Mouse (Mus musculus) liver, embryonic 14.5 days (tissue): ENCODE results near the gene Mrpl39.

Experiments
- CTCF ChIP-seq: IDR thresholded peaks from 2 replicates; pipeline ENCODE4 v1.5.1; 2016; ENCODE audit warnings: antibody characterized with exemption, low read depth, control low read depth
- EP300 ChIP-seq: IDR thresholded peaks from 2 replicates; pipeline ENCODE4 v1.6.1; 2016; ENCODE audit warnings: antibody characterized with exemption, low read depth

DNA sequence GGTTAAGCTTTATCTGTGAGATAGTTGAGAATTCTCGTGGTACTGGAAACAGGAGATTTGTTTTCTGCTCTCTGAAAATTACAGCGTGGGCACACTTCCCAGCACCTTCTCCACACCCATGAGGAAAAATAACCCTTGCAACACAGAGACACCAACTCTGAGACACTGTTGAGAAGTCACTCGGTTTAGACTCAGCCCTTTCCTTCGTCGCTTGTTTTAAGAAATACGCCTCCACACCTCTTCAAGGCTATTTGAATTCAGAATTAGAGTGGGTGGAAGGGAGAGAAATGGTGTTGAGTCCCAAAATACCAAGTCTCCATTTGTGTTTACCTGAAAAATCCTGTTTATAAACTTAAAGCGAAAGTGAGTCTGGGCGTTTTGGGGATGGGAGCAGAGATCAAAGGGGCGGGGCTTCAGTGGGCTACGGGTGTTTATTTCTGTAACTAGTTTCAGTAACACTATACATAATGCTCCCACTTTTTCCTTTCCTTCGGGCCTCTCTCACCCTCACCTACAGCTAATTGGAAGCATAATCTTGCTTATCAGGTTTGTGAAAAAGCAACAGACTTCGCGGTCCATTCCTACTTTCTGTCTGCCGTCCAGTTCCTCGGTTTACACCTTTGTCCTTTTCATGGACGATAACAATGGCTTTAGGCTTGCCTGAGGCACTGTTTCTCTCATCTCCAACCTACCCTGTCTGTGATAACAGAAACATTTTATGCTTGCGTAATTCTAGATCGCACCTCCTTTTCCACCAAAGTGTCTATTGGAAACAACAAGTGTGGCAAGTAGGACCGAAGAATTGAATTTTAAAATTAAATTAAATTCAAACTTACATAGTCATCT, 34.3 kb upstream of the Mrpl39 start:
- TF ChIP-seq EP300: no peak
- TF ChIP-seq CTCF: no peak
